Mouse (Mus musculus) C2C12 (cell line): ENCODE data around the gene Grcc10.

ENCODE experiments used
- CTCF ChIP-seq: IDR thresholded peaks from one replicate; pipeline ENCODE4 v1.5.1; 2011; ENCODE audit not compliant: control insufficient read depth, insufficient read depth, insufficient read length
- MAX ChIP-seq: IDR thresholded peaks from one replicate; pipeline ENCODE4 v1.6.1; 2011; ENCODE audit warnings: mild to moderate bottlenecking, control low read depth
- MYOD1 ChIP-seq: IDR thresholded peaks from one replicate; pipeline ENCODE4 v1.6.1; 2011; ENCODE audit warnings: low read depth; ENCODE audit not compliant: control insufficient read depth, insufficient read length
- MYOG ChIP-seq: IDR thresholded peaks from one replicate; pipeline ENCODE4 v1.6.1; 2011; ENCODE audit not compliant: control insufficient read depth, insufficient read length; ENCODE audit errors: extremely low read depth
- USF1 ChIP-seq: IDR thresholded peaks from one replicate; pipeline ENCODE4 v1.6.1; 2011; ENCODE audit warnings: low read depth, mild to moderate bottlenecking, control low read depth, moderate library complexity

DNA sequence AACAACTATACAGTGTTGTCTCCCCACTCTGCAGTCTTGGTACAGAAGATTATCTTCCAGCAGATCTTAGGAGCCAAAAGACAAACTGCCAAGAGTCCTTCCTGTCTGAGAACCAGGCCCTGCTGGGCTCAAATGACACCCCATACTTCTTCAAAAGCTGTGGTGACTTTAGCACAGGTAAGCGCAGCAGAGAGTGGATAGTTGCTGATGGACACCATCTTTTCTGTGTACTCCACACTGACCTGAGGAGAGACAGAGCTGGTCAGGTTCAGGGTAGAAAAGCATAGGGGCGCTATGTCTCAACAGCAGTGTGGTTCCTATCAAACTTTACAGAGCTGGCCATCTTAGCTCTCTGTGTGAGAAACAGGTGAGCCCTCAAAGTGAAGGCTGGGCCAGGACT is 36.8 kb downstream of the Grcc10 start:
- no peak for TF ChIP-seq CTCF
- no peak for TF ChIP-seq MYOG
- TF ChIP-seq MYOD1 = no peak
- no peak for TF ChIP-seq MAX
- no peak for TF ChIP-seq USF1
